Mouse (Mus musculus): Measurements from ENCODE around the gene Dnajc15. TPM values are rescaled to one million over a fixed set of nuclear protein-coding genes. Genes with fewer than 3 reads are reported as not detected.
"Not testable (repeated sequence)": the region's sequence is repeated elsewhere in the genome, so short reads cannot be mapped to it uniquely, and the experiment has no call there.

The Dnajc15 gene
- polyA plus RNA-seq, 1 experiment from 2014 or later = 77.7 TPM

DNA sequence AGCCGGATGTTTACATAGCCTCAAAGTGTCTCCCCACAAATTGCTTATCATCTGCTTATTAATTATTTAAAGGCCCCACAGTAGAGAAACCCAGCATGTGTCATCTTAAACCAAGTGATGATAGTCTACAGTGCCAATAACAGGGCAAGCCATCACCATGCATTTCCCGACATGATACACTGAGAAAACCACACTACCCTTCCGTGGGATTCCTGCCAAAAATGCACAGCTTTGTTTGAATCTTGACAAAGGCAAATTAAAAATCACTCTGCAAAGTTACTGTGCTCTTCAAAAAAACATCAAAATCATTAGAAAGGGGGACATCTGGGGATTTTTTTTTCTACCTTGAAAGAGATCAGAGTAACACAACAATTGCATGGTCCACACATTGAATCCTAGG lies 11.5 kb upstream of the Dnajc15 start:
- Histone ChIP-seq H3K36me3 (no peaks in the 10 kb centered on the region), H3K9ac (replicated peaks) (no peak overlapping the region), H3K9me3 (no peaks in the 10 kb centered on the region), H3K4me1 (no peaks in the 10 kb centered on the region), H3K27me3 (no peaks in the 10 kb centered on the region), H3K27ac (replicated peaks) (no peak overlapping the region), H3K4me2 (replicated peaks) (no peak overlapping the region), H3K4me3 (no peak overlapping the region)
- 90% methylated on average over 3 of the region's 3 CpGs for WGBS
- no peak for ATAC-seq (ENCODE audit: low FRiP score, low read depth)

DNA sequence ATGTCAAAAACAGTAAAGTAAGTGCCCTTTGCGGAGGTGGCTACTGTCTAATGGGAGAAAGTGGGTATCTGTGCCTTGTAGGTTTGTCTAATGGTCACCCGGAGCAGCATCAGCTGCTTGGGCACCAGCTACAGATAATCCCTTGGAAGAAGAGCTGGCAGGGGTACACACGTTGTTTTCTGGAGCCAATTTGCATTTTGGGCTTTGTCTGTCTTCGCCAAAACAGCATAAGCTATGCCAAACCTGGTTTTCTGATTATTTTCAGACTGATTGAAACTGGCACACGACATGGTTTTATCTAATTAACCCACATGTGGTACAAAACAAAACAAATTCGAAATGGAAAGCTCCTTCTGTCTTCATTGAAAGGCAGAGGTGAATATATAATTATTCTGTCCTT lies 7.7 kb upstream of the Dnajc15 start:
- no peaks in the 10 kb centered on the region for H3K27me3 ChIP-seq
- H3K9ac ChIP-seq (replicated peaks) = no peak overlapping the region
- 67% methylated on average over 6 of the region's 6 CpGs for WGBS
- no peak overlapping the region for H3K27ac ChIP-seq (replicated peaks)
- H3K9me3 ChIP-seq = no peaks in the 10 kb centered on the region
- H3K4me3 ChIP-seq = no peak overlapping the region
- no peak overlapping the region for H3K4me2 ChIP-seq (replicated peaks)
- H3K4me1 ChIP-seq = no peaks in the 10 kb centered on the region
- ATAC-seq (ENCODE audit: low FRiP score, low read depth) = no peak
- H3K36me3 ChIP-seq = no peaks in the 10 kb centered on the region

DNA sequence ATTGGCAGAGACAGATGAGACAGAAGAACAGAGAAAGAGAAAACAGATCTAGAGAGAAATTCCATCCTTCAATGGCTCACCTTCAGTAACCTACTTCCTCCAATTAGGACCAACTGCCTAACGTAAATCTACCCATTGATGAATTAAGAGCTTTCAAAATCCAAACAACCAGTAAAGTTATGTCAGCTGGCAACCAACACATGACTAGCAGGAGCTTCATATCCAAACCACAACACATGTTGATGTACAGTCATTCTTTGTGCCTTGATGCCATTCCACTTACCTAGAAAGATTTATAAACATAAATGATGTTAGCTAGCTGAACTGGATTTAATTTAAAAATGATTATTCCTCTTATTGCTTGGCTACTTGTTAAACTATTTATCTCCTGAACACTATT lies 7.1 kb upstream of the Dnajc15 start:
- no peaks in the 10 kb centered on the region for H3K4me1 ChIP-seq
- H3K27me3 ChIP-seq = no peaks in the 10 kb centered on the region
- H3K36me3 ChIP-seq = no peaks in the 10 kb centered on the region
- no peaks in the 10 kb centered on the region for H3K9me3 ChIP-seq
- no peak overlapping the region for H3K27ac ChIP-seq (replicated peaks)
- no peak overlapping the region for H3K9ac ChIP-seq (replicated peaks)
- WGBS = 87% methylated on average over 1 of the region's 1 CpGs
- H3K4me3 ChIP-seq = no peak overlapping the region
- no peak for ATAC-seq (ENCODE audit: low FRiP score, low read depth)
- H3K4me2 ChIP-seq (replicated peaks) = no peak overlapping the region

DNA sequence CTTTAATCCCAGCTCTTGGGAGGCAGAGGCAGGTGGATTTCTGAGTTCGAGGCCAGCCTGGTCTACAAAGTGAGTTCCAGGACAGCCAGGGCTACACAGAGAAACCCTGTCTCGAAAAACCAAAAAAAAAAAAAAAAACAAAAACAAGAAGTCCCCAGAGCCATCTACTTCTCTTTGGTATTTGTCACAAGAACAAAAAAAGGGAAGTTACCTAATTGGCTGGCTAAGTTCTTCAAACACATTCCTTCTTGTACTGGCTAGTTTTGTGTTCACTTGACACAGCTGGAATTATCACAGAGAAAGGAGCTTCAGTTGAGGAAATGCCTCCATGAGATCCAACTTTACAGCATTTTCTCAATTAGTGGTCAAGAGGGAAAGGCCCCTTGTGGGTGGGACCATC lies 3.0 kb upstream of the Dnajc15 start:
- not testable (repeated sequence) for H3K4me2 ChIP-seq (replicated peaks); H3K9me3 ChIP-seq; H3K4me3 ChIP-seq; ATAC-seq (ENCODE audit: low FRiP score, low read depth); H3K9ac ChIP-seq (replicated peaks); H3K4me1 ChIP-seq; H3K27ac ChIP-seq (replicated peaks); H3K36me3 ChIP-seq; H3K27me3 ChIP-seq
- 56% methylated on average over 2 of the region's 2 CpGs for WGBS

DNA sequence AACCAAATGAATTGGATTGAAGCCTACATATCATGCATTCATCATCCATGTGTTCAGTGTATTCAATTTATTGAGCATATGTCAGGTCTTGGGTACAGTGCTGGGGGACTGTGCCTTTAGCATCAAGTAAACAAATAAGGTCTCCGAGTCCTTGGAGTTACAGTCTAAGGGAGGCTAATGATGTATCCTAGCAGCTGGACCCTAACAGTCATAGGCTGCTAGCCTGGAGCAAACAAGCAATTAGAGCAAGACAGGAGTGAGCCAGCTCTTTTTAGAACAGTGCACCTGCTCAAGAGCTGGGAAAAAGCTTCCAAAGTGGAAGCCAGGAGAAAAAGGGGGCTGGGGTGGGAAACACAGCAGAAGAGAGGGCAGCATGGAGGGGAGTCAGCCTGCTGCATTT lies 1.3 kb upstream of the Dnajc15 start:
- H3K9me3 ChIP-seq = no peaks in the 10 kb centered on the region
- H3K27me3 ChIP-seq = no peaks in the 10 kb centered on the region
- no peak overlapping the region for H3K9ac ChIP-seq (replicated peaks)
- WGBS = 96% methylated on average over 1 of the region's 1 CpGs
- H3K4me2 ChIP-seq (replicated peaks) = no peak overlapping the region
- no peak for ATAC-seq (ENCODE audit: low FRiP score, low read depth)
- 0 out of 2 replicates have a peak, but pooled peaks cover 3% of the 10 kb centered on the region for H3K4me1 ChIP-seq
- no peak overlapping the region for H3K4me3 ChIP-seq
- H3K36me3 ChIP-seq = no peaks in the 10 kb centered on the region
- H3K27ac ChIP-seq (replicated peaks) = no peak overlapping the region

DNA sequence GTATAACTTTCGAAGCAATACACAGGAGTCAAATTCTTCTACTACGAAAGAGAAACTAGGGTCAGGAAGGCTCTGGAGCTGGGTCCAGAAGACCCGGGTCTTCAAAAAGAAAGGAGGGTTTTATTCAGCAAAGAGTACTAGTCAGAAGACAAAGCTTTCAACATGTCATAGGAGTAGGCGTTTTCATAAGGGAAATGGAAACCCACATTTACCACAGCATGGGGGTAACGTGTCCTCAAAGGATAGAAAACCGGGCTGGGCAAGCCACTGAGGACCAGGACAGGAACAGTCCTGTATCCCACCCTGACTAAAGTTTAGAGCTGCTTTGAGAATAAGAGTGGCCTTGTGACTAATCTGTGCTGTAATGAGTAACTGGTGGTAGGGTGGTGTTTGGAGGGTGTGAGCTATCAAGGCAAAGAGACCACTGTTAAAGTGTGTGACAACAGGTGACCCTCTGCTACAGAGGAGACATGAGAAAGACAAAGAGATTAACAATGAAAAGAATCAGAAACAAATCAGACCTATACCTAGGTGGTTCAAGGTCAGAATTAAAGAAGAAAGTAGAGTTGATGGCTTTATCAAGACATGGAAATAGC lies 3.4 kb downstream of the Dnajc15 start:
- 91% methylated on average over 6 of the region's 6 CpGs for WGBS
- Histone ChIP-seq H3K27me3 (no peaks in the 10 kb centered on the region), H3K9ac (replicated peaks) (no peak overlapping the region), H3K27ac (replicated peaks) (no peak overlapping the region), H3K4me1 (0 out of 2 replicates have a peak, but pooled peaks cover 3% of the 10 kb centered on the region), H3K36me3 (no peaks in the 10 kb centered on the region), H3K4me2 (replicated peaks) (no peak overlapping the region), H3K9me3 (no peaks in the 10 kb centered on the region), H3K4me3 (no peak overlapping the region)
- ATAC-seq (ENCODE audit: low FRiP score, low read depth) = no peak

DNA sequence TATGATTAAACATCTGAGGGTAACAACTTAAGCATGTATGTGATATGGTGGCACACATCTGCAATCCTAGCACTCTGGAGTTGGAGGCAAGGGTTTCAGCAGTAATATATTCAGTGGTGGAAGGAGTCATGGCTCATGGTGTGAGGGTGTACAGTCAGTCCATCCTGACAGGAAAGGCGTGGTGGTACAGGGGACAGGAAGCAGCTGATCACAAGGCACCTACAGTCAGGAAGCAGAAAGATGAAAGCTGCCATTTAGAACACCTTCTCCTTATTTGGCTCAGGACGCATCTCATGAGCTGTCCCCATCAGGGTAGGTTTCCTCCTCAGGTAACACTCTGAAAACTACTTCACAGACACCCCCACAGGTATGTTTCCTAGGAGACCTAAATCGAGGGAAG lies 4.0 kb downstream of the Dnajc15 start:
- Histone ChIP-seq H3K36me3 (no peaks in the 10 kb centered on the region), H3K27me3 (no peaks in the 10 kb centered on the region), H3K9ac (replicated peaks) (no peak overlapping the region), H3K4me2 (replicated peaks) (no peak overlapping the region), H3K4me1 (0 out of 2 replicates have a peak, but pooled peaks cover 3% of the 10 kb centered on the region), H3K9me3 (no peaks in the 10 kb centered on the region), H3K4me3 (no peak overlapping the region), H3K27ac (replicated peaks) (no peak overlapping the region)
- no peak for ATAC-seq (ENCODE audit: low FRiP score, low read depth)
- 96% methylated on average over 3 of the region's 3 CpGs for WGBS

DNA sequence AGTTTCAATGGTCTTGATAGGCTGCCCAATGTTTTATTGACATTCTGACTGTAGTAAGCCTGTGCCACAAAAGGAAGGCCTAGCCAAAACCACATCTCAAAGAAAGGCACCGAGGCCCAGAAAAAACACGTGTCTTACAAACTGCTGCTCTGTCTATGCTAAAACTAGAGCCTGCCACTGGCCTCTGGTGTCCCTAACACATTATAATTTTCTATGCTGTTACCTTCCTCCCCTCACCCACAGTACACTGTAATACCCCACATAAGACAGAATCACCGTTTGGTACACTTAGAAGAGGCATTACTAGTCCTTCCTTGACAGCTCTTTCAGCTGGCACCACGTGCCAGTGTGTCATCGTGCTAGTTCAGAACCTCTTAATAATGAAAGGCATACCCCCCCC lies 7.3 kb downstream of the Dnajc15 start:
- H3K27ac ChIP-seq (replicated peaks) = no peak overlapping the region
- no peak for ATAC-seq (ENCODE audit: low FRiP score, low read depth)
- no peak overlapping the region for H3K4me2 ChIP-seq (replicated peaks)
- H3K4me3 ChIP-seq = no peak overlapping the region
- H3K4me1 ChIP-seq = peaks cover 8% of the 10 kb centered on the region
- H3K27me3 ChIP-seq = no peaks in the 10 kb centered on the region
- no peak overlapping the region for H3K9ac ChIP-seq (replicated peaks)
- no peaks in the 10 kb centered on the region for H3K36me3 ChIP-seq
- 98% methylated on average over 5 of the region's 5 CpGs for WGBS
- no peaks in the 10 kb centered on the region for H3K9me3 ChIP-seq

DNA sequence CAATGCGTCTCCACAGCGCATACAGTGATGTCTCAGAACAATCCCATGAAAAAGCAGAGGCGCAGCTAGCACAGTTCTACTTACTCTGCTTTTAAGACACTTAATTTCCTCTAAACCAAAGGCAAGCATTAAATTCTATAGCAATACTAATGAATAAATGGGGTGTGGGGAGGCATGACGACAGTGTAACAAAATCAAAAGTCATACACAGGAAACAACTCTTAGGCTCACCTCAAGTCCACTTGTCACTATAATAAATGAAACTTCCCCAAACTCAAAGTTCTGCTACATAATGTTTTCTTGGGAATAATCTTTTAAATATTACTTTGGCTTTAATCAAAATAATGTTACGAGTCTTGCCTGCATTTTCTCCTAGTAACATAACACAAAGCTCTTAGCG lies 10.4 kb downstream of the Dnajc15 start:
- Histone ChIP-seq H3K9me3 (no peaks in the 10 kb centered on the region), H3K9ac (replicated peaks) (no peak overlapping the region), H3K36me3 (no peaks in the 10 kb centered on the region), H3K27me3 (no peaks in the 10 kb centered on the region), H3K4me2 (replicated peaks) (no peak overlapping the region), H3K4me3 (no peak overlapping the region), H3K27ac (replicated peaks) (no peak overlapping the region), H3K4me1 (peaks cover 8% of the 10 kb centered on the region)
- 92% methylated on average over 6 of the region's 6 CpGs for WGBS
- ATAC-seq (ENCODE audit: low FRiP score, low read depth) = no peak

DNA sequence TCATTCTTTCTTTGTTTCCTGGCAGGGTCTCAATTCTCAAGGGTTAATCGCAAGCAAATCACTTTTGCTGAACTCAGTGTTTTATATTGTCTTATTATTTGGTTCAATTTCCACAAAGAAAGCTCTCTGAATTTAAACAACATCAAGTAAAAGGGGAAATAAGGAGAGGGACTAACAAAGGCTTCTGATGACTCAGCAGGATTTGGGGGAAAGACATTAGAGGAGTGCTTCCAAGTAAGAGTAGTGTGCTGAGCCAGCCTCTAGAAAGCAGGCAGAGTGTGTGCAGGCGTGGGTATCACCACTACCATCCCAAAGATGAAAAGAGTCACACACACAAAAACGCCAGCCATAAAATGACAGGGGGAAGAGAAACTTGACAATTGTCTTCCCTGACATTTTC lies 10.9 kb downstream of the Dnajc15 start:
- peaks cover 8% of the 10 kb centered on the region for H3K4me1 ChIP-seq
- H3K27me3 ChIP-seq = no peaks in the 10 kb centered on the region
- no peak overlapping the region for H3K9ac ChIP-seq (replicated peaks)
- no peak overlapping the region for H3K4me2 ChIP-seq (replicated peaks)
- no peak overlapping the region for H3K27ac ChIP-seq (replicated peaks)
- ATAC-seq (ENCODE audit: low FRiP score, low read depth) = no peak
- H3K4me3 ChIP-seq = no peak overlapping the region
- no peaks in the 10 kb centered on the region for H3K9me3 ChIP-seq
- WGBS = 67% methylated on average over 3 of the region's 3 CpGs
- H3K36me3 ChIP-seq = no peaks in the 10 kb centered on the region

DNA sequence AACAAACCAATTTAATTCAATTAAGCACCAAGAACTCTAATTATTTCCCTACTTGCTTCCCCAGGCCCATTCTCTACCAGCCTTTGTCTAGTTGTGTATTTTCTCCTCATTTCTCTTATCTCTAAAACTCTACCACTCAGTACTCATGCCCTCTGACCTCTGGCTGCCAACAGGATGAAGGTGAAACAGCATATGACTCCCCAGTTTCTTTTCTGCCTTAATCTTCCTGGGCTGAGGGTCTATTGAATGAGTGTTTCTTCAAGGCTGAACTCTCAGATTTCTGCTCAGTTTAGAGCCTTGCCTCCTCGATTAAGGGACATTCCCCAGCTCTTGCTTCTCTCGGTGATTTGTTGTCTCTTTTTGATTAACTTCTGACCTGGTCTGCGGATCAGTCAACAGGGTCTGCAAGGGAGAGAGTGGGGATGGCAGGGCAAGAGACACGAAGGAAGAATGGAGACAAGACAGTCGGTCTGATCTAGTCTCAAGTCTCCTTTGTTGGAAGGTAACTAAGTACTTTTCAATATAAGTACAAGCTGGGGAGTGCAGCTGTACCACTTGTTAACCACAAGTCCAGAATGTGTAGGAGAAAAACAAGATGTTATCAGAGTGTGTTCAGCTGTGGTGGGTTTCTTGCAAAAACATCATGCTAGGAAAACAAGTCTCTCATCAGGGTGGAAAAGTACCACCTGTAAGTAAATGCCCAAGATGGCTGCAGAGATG lies 13.9 kb downstream of the Dnajc15 start:
- ATAC-seq (ENCODE audit: low FRiP score, low read depth) = no peak
- no peaks in the 10 kb centered on the region for H3K36me3 ChIP-seq
- H3K9ac ChIP-seq (replicated peaks) = no peak overlapping the region
- no peaks in the 10 kb centered on the region for H3K9me3 ChIP-seq
- no peak overlapping the region for H3K4me3 ChIP-seq
- H3K4me1 ChIP-seq = peaks cover 8% of the 10 kb centered on the region
- 59% methylated on average over 5 of the region's 5 CpGs for WGBS
- H3K27ac ChIP-seq (replicated peaks) = no peak overlapping the region
- no peaks in the 10 kb centered on the region for H3K27me3 ChIP-seq
- no peak overlapping the region for H3K4me2 ChIP-seq (replicated peaks)

DNA sequence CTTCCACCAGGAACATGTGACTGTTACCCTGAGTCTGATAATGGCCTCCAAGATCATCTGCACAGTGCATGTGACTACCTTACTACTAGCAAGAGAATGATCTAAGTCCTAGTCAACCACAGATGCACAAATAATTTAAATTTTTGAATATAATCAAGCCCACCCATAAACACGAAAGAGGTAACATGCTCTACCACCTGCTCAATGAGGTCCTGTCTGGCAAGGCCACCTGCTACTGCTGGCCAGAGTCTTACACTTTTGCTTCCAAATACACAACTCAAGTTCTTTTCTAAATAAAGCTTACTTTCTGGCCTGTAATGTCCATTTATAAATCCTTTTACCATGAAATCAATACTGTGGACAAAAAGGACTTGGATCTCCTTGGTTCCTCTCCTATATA lies 15.0 kb downstream of the Dnajc15 start:
- peaks cover 8% of the 10 kb centered on the region for H3K4me1 ChIP-seq
- 93% methylated on average over 1 of the region's 1 CpGs for WGBS
- no peak overlapping the region for H3K9ac ChIP-seq (replicated peaks)
- peaks cover 3% of the 10 kb centered on the region; the same call in 1 of the 2 replicates for H3K36me3 ChIP-seq
- ATAC-seq (ENCODE audit: low FRiP score, low read depth) = no peak
- H3K4me3 ChIP-seq = no peak overlapping the region
- H3K27ac ChIP-seq (replicated peaks) = no peak overlapping the region
- no peaks in the 10 kb centered on the region for H3K27me3 ChIP-seq
- H3K9me3 ChIP-seq = no peaks in the 10 kb centered on the region
- no peak overlapping the region for H3K4me2 ChIP-seq (replicated peaks)

DNA sequence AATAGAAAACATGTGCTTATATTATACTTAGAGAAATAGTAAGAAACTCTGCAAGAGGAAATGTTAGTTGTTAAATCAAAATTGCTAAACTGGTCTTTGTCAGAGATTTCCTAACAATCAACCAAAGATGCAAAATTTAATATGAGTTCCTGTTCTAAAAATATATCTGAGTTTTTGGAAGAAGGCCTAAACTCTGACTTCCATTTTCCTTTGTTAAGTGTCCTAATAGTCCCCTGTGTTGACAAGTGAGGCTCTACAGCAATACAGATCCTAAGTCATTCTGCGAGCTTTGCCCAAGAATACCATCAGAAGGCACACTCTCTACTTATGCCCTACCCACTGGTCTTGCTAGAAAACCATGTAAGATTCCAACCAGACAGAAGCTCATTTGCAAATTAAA lies 21.0 kb downstream of the Dnajc15 start:
- peaks cover 9% of the 10 kb centered on the region; the same call in 1 of the 2 replicates for H3K36me3 ChIP-seq
- H3K27ac ChIP-seq (replicated peaks) = no peak overlapping the region
- ATAC-seq (ENCODE audit: low FRiP score, low read depth) = no peak
- H3K9me3 ChIP-seq = no peaks in the 10 kb centered on the region
- no peaks in the 10 kb centered on the region for H3K27me3 ChIP-seq
- no peak overlapping the region for H3K9ac ChIP-seq (replicated peaks)
- no peak overlapping the region for H3K4me3 ChIP-seq
- no peak overlapping the region for H3K4me2 ChIP-seq (replicated peaks)
- no peaks in the 10 kb centered on the region for H3K4me1 ChIP-seq
- WGBS = 94% methylated on average over 1 of the region's 1 CpGs

Measured in midbrain, embryonic 12.5 days (tissue).